14 mouse cellular contexts compared by ENCODE assay signal in the genomic region with DNA sequence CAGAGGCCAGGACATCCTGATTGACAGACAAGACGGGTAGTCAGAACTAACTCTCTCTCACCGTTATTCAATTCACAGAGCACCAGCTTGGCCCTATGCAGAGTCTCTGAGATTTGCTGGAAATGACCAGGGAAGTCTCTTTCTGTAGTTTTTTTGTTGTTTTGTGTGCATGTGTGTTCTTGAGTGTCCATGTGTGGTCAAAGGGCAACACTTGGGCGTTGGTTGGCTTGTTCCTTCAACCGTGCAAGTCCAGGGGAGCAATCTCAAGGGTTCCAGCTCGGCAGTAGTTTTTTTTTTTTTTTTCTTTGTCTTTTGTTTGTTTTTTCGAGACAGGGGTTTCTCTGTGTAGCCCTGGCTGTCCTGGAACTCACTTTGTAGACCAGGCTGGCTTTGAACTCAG. TPM values are rescaled to one million over a fixed set of nuclear protein-coding genes. Genes with fewer than 3 reads are reported as not detected.
DNase-seq lines count a peak whose midpoint lies in the region; ATAC-seq and TF ChIP-seq lines count a peak whose summit lies in the region.
"Had no signal": no experiment of that assay in that cellular context is flagged by ENCODE, and none has a peak within 500 bp of the region (broad histone marks: within the 10 kb centered on the region; RNA-seq: fewer than 3 reads in every experiment).

No protein-coding gene starts in this region.

- DNase-seq in heart, adult 18-20 months, result no peak
- peak; percentile 89 for DNase-seq in kidney, adult 2 months
- no peak for DNase-seq in embryonic facial prominence, embryonic 10.5 days (ENCODE audit: low spot score)
- DNase-seq in layer of hippocampus, adult 18-20 months (ENCODE audit: low spot score in 2 of 2), result no peak
- DNase-seq in spleen, adult 12 weeks (ENCODE audit: low spot score), result no peak
- DNase-seq: adrenal gland, postnatal 25 days; cerebellum, postnatal 25 days; gastrocnemius, postnatal 14 days; retina, postnatal 1 day had no signal

- H3K4me1 ChIP-seq in heart, embryonic 11.5 days (ENCODE audit: control insufficient read depth, insufficient read depth, low read length), result peaks cover 29% of the 10 kb centered on the region
- H3K4me1 ChIP-seq in kidney, adult 2 months (ENCODE audit: control insufficient read depth, insufficient read depth, low read length), result peaks cover 21% of the 10 kb centered on the region
- peaks cover 15% of the 10 kb centered on the region for H3K4me1 ChIP-seq in kidney, embryonic 14.5 days (ENCODE audit: control insufficient read depth, insufficient read depth, low read length)
- H3K4me1 ChIP-seq in embryonic facial prominence, embryonic 10.5 days, result peaks cover 43% of the 10 kb centered on the region
- H3K4me1 ChIP-seq in liver, embryonic 12.5 days, result peaks cover 45% of the 10 kb centered on the region

- no peak overlapping the region for H3K27ac ChIP-seq in heart, embryonic 11.5 days (ENCODE audit: low read depth, low read length)
- H3K27ac ChIP-seq in kidney, adult 2 months (ENCODE audit: insufficient read depth, low read depth, low read length), result peak overlapping the region; percentile 58
- H3K27ac ChIP-seq in kidney, embryonic 14.5 days (ENCODE audit: low read depth, low read length), result no peak overlapping the region
- no peak overlapping the region for H3K27ac ChIP-seq in embryonic facial prominence, embryonic 10.5 days (replicated peaks)
- H3K27ac ChIP-seq in liver, embryonic 12.5 days, result no peak overlapping the region
- H3K27ac ChIP-seq: embryonic facial prominence, embryonic 13.5 days had no signal

- H3K27me3 ChIP-seq in heart, embryonic 11.5 days (ENCODE audit: control insufficient read depth, insufficient read depth, low read length), result 0 out of 2 replicates have a peak, but pooled peaks cover 5% of the 10 kb centered on the region
- no peaks in the 10 kb centered on the region for H3K27me3 ChIP-seq in kidney, adult 2 months (replicated peaks; ENCODE audit: control insufficient read depth, insufficient read depth, low read length)
- no peaks in the 10 kb centered on the region for H3K27me3 ChIP-seq in kidney, embryonic 14.5 days (ENCODE audit: control insufficient read depth, insufficient read depth, low read length)
- peaks cover 16% of the 10 kb centered on the region for H3K27me3 ChIP-seq in embryonic facial prominence, embryonic 10.5 days (replicated peaks; ENCODE audit: low read depth, poor library complexity, severe bottlenecking)
- H3K27me3 ChIP-seq in liver, embryonic 12.5 days (replicated peaks), result peaks cover 12% of the 10 kb centered on the region

- WGBS in heart, embryonic 11.5 days (ENCODE audit: insufficient replicate concordance), result 53% methylated on average over 6 of the region's 6 CpGs
- whole genome bisulfite sequencing in kidney, adult 2 months, result 46% methylated on average over 6 of the region's 6 CpGs
- 54% methylated on average over 6 of the region's 6 CpGs for WGBS in kidney, embryonic 14.5 days
- 53% methylated on average over 6 of the region's 6 CpGs for WGBS in embryonic facial prominence, embryonic 10.5 days
- WGBS in liver, embryonic 12.5 days (ENCODE audit: insufficient replicate concordance), result 42% methylated on average over 6 of the region's 6 CpGs

- H3K9me3 ChIP-seq in heart, embryonic 11.5 days (replicated peaks; ENCODE audit: control insufficient read depth, low read length), result no peaks in the 10 kb centered on the region
- H3K9me3 ChIP-seq in kidney, embryonic 14.5 days (ENCODE audit: control insufficient read depth, low read length), result no peaks in the 10 kb centered on the region
- no peaks in the 10 kb centered on the region for H3K9me3 ChIP-seq in embryonic facial prominence, embryonic 10.5 days
- no peaks in the 10 kb centered on the region for H3K9me3 ChIP-seq in liver, embryonic 12.5 days (replicated peaks)
- H3K9me3 ChIP-seq: embryonic facial prominence, embryonic 13.5 days; forebrain, embryonic 15.5 days had no signal

- H3K36me3 ChIP-seq in heart, embryonic 11.5 days (ENCODE audit: control insufficient read depth, insufficient read depth, low read length), result no peaks in the 10 kb centered on the region
- no peaks in the 10 kb centered on the region for H3K36me3 ChIP-seq in kidney, adult 2 months (ENCODE audit: control insufficient read depth, insufficient read depth, low read length)
- H3K36me3 ChIP-seq in kidney, embryonic 14.5 days (ENCODE audit: control insufficient read depth, insufficient read depth, low read length), result no peaks in the 10 kb centered on the region
- peaks cover 9% of the 10 kb centered on the region for H3K36me3 ChIP-seq in embryonic facial prominence, embryonic 10.5 days (replicated peaks)
- peaks cover 4% of the 10 kb centered on the region; the same call in 1 of the 2 replicates for H3K36me3 ChIP-seq in liver, embryonic 12.5 days
- H3K36me3 ChIP-seq: forebrain, embryonic 15.5 days had no signal

- no peak for ATAC-seq in heart, embryonic 11.5 days (replicated peaks; ENCODE audit: insufficient number of reproducible peaks, low FRiP score, low TSS enrichment)
- no peak for ATAC-seq in kidney, embryonic 14.5 days (ENCODE audit: low FRiP score, low TSS enrichment)
- ATAC-seq in liver, embryonic 12.5 days, result no peak

- no peak for TF ChIP-seq CTCF in kidney, adult 2 months (conservative IDR thresholded peaks at IDR 0.05; ENCODE audit: insufficient read depth, insufficient read length, low read depth, low read length)

- H3K4me3 ChIP-seq in heart, embryonic 11.5 days (ENCODE audit: low read depth, low read length), result peak overlapping the region; percentile 88
- H3K4me3 ChIP-seq in kidney, adult 2 months (ENCODE audit: insufficient read depth, low read depth, low read length), result peak overlapping the region; percentile 51; the same call in 1 of the 2 replicates
- no peak overlapping the region for H3K4me3 ChIP-seq in kidney, embryonic 14.5 days (ENCODE audit: low read length)
- H3K4me3 ChIP-seq in embryonic facial prominence, embryonic 10.5 days, result peak overlapping the region; percentile 81
- peak overlapping the region; percentile 83; the same call in 1 of the 2 replicates for H3K4me3 ChIP-seq in liver, embryonic 12.5 days

- TF ChIP-seq POLR2A in kidney, adult 2 months (IDR thresholded peaks at IDR 0.05; ENCODE audit: low read depth, low read length), result no peak

- H3K9ac ChIP-seq in heart, embryonic 11.5 days (ENCODE audit: low read depth, low read length), result peak overlapping the region; percentile 4; the same call in 1 of the 2 replicates
- no peak overlapping the region; the same call in 1 of the 2 replicates for H3K9ac ChIP-seq in kidney, embryonic 14.5 days (ENCODE audit: low read depth, low read length)
- peak overlapping the region; percentile 79; the same call in 1 of the 2 replicates for H3K9ac ChIP-seq in liver, embryonic 12.5 days

- H3K4me2 ChIP-seq in heart, embryonic 11.5 days, result peak overlapping the region; percentile 97
- H3K4me2 ChIP-seq in kidney, embryonic 14.5 days (replicated peaks; ENCODE audit: low read depth, low read length), result no peak overlapping the region
- H3K4me2 ChIP-seq in liver, embryonic 12.5 days, result peak overlapping the region; percentile 98

RNA-seq across cellular contexts. Expression of gene Gm20431, which starts 1.4 kb away (rescaled TPM):
- 1.9 and 5.2 TPM in 2 replicates for polyA plus RNA-seq in heart, embryonic 11.5 days (2014; fragmentation: Nextera tagmentation; extraction: Ambion mirVana)
- 10 to 100 TPM in 1 of 2 experiments, 1 to 10 TPM in 1; 9.3 to 17.0 TPM for total RNA-seq in heart, adult 18-20 months (2021)
- 30.7 and 31.8 TPM in 2 replicates for polyA plus RNA-seq in kidney, adult 2 months (2012; rRNA removed)
- polyA plus RNA-seq in kidney, embryonic 14.5 days (2014; fragmentation: Nextera tagmentation; extraction: Ambion mirVana), result 5.6 and 6.1 TPM in 2 replicates
- 0.68 and 4.9 TPM in 2 replicates for polyA plus RNA-seq in embryonic facial prominence, embryonic 10.5 days (2016; fragmentation: Nextera tagmentation; extraction: Ambion mirVana)
- 1.8 and 4.8 TPM in 2 replicates for polyA plus RNA-seq in liver, embryonic 12.5 days (2016; fragmentation: Nextera tagmentation; extraction: Ambion mirVana)
- 10 to 100 TPM; 36.7 to 39.9 TPM for total RNA-seq in layer of hippocampus, adult 18-20 months (2021)

RNA-seq across cellular contexts. Expression of gene Cebpb, which starts 26.0 kb away (rescaled TPM):
- polyA plus RNA-seq in heart, embryonic 11.5 days (2014; fragmentation: Nextera tagmentation; extraction: Ambion mirVana), result 8.0 and 8.2 TPM in 2 replicates
- total RNA-seq in heart, adult 18-20 months (2021), result 100 to 1,000 TPM; 127 to 160 TPM
- 45.3 and 70.3 TPM in 2 replicates for polyA plus RNA-seq in kidney, adult 2 months (2012; rRNA removed)
- 7.7 and 8.3 TPM in 2 replicates for polyA plus RNA-seq in kidney, embryonic 14.5 days (2014; fragmentation: Nextera tagmentation; extraction: Ambion mirVana)
- 1.7 and 1.8 TPM in 2 replicates for polyA plus RNA-seq in embryonic facial prominence, embryonic 10.5 days (2016; fragmentation: Nextera tagmentation; extraction: Ambion mirVana)
- polyA plus RNA-seq in liver, embryonic 12.5 days (2016; fragmentation: Nextera tagmentation; extraction: Ambion mirVana), result 21.8 and 23.4 TPM in 2 replicates
- 10 to 100 TPM; 41.9 to 43.2 TPM for total RNA-seq in layer of hippocampus, adult 18-20 months (2021)

RNA-seq across cellular contexts. Expression of gene Tmem189, which starts 26.9 kb away (rescaled TPM):
- 38.2 and 38.7 TPM in 2 replicates for polyA plus RNA-seq in heart, embryonic 11.5 days (2014; fragmentation: Nextera tagmentation; extraction: Ambion mirVana)
- total RNA-seq in heart, adult 18-20 months (2021), result 10 to 100 TPM; 22.0 to 23.0 TPM
- 288 and 414 TPM in 2 replicates for polyA plus RNA-seq in kidney, adult 2 months (2012; rRNA removed)
- polyA plus RNA-seq in kidney, embryonic 14.5 days (2014; fragmentation: Nextera tagmentation; extraction: Ambion mirVana), result 37.9 and 52.8 TPM in 2 replicates
- 40.2 and 43.7 TPM in 2 replicates for polyA plus RNA-seq in embryonic facial prominence, embryonic 10.5 days (2016; fragmentation: Nextera tagmentation; extraction: Ambion mirVana)
- polyA plus RNA-seq in liver, embryonic 12.5 days (2016; fragmentation: Nextera tagmentation; extraction: Ambion mirVana), result 27.3 and 30.4 TPM in 2 replicates
- total RNA-seq in layer of hippocampus, adult 18-20 months (2021), result 10 to 100 TPM; 46.7 TPM

RNA-seq across cellular contexts. Expression of gene Ube2v1, which starts 30.8 kb away (rescaled TPM):
- 195 and 211 TPM in 2 replicates for polyA plus RNA-seq in heart, embryonic 11.5 days (2014; fragmentation: Nextera tagmentation; extraction: Ambion mirVana)
- total RNA-seq in heart, adult 18-20 months (2021), result 100 to 1,000 TPM; 119 to 126 TPM
- polyA plus RNA-seq in kidney, adult 2 months (2012; rRNA removed), result 108 and 114 TPM in 2 replicates
- 212 and 283 TPM in 2 replicates for polyA plus RNA-seq in kidney, embryonic 14.5 days (2014; fragmentation: Nextera tagmentation; extraction: Ambion mirVana)
- polyA plus RNA-seq in embryonic facial prominence, embryonic 10.5 days (2016; fragmentation: Nextera tagmentation; extraction: Ambion mirVana), result 384 and 394 TPM in 2 replicates
- polyA plus RNA-seq in liver, embryonic 12.5 days (2016; fragmentation: Nextera tagmentation; extraction: Ambion mirVana), result 256 and 259 TPM in 2 replicates
- 100 to 1,000 TPM; 235 to 247 TPM for total RNA-seq in layer of hippocampus, adult 18-20 months (2021)
